Mouse (Mus musculus) hindbrain, postnatal 0 days (tissue): Measurements from ENCODE around the gene Kif6. TPM values are rescaled to one million over a fixed set of nuclear protein-coding genes. Genes with fewer than 3 reads are reported as not detected.

Experiments used
- ATAC-seq: fragments of 200-750 bp; cut with Nextera tagmentation; 2 replicates; pipeline ENCODE4 v1.8.0; 2017; ENCODE audit warnings: mild to moderate bottlenecking, moderate TSS enrichment, moderate library complexity
- DNase-seq: peaks from one replicate; pipeline ENCODE4 v3.0.0-alpha.2; 2015; ENCODE audit warnings: low spot score
- H3K27ac ChIP-seq: fragments of 300-500 bp; sonication (generic); 2 replicates; pipeline ENCODE4 v1.5.1; 2014; ENCODE audit warnings: mild to moderate bottlenecking
- H3K27me3 ChIP-seq: fragments of 300-500 bp; sonication (generic); 2 replicates; pipeline ENCODE4 v1.6.1; 2014; ENCODE audit warnings: low read length, mixed read lengths; ENCODE audit not compliant: insufficient read depth
- H3K36me3 ChIP-seq: fragments of 300-500 bp; sonication (generic); 2 replicates; pipeline ENCODE4 v1.6.1; 2014; ENCODE audit warnings: low read length, mixed read lengths; ENCODE audit not compliant: insufficient read depth
- H3K4me1 ChIP-seq: fragments of 300-500 bp; sonication (generic); 2 replicates; pipeline ENCODE4 v1.6.1; 2014; ENCODE audit warnings: antibody characterized with exemption, low read length, mixed read lengths; ENCODE audit not compliant: insufficient read depth
- H3K4me2 ChIP-seq: fragments of 300-500 bp; sonication (generic); 2 replicates; pipeline ENCODE4 v1.6.1; 2014; ENCODE audit warnings: low read depth, mild to moderate bottlenecking, low read length, moderate library complexity, mixed read lengths
- H3K4me3 ChIP-seq: fragments of 300-500 bp; sonication (generic); 2 replicates; pipeline ENCODE4 v1.5.1; 2014; ENCODE audit warnings: low read length
- H3K9ac ChIP-seq: fragments of 300-500 bp; sonication (generic); replicated peaks from 2 replicates; pipeline ENCODE4 v1.6.1; 2014; ENCODE audit warnings: mild to moderate bottlenecking, low read length, moderate library complexity, mixed read lengths
- H3K9me3 ChIP-seq: fragments of 300-500 bp; sonication (generic); 2 replicates; pipeline ENCODE4 v1.6.1; 2016; ENCODE audit warnings: low read length, mixed read lengths
- CTCF ChIP-seq: IDR thresholded peaks from 2 replicates; pipeline ENCODE4 v1.5.1; 2016; ENCODE audit warnings: antibody characterized with exemption, control low read depth, low read depth
- WGBS: fragments of 180-500 bp; shearing (Covaris S2); extraction: QIAGEN DNeasy Blood & Tissue Kit; methylation state at CpG from one replicate; pipeline ENCODE4 v1.1.7; 2014; 5-methylcytosine and 5-hydroxymethylcytosine counted together
- polyA plus RNA-seq: library from polyadenylated mRNA; unstranded; fragments of >200 nt; fragmentation: Nextera tagmentation; extraction: Ambion mirVana; gene quantifications from 2 replicates; pipeline ENCODE4 v1.2.1, GENCODE M21; 2015
- total RNA-seq: library from RNA; depleted of rRNA; stranded (reverse); fragments of >200 nt; gene quantifications from 2 replicates; pipeline ENCODE4 v1.2.3, GENCODE M21; 2014

The Kif6 gene
- total and polyA plus RNA-seq, 2 experiments from 2014 or later = 1.5 to 2.6 TPM

- Histone ChIP-seq H3K4me1 (no peaks in the 10 kb centered on the region), H3K9ac (no peak overlapping the region), H3K27me3 (no peaks in the 10 kb centered on the region), H3K36me3 (no peaks in the 10 kb centered on the region), H3K27ac (no peak overlapping the region), H3K9me3 (no peaks in the 10 kb centered on the region), H3K4me3 (no peak overlapping the region), H3K4me2 (no peak overlapping the region)
- no peak for DNase-seq
- ATAC-seq = no peak
- 97% methylated on average over 8 of the region's 8 CpGs for WGBS
- no peak for TF ChIP-seq CTCF
These were observed 27.4 kb downstream of the Kif6 start for GRCm38 (mm10) chr17:49642336-49642735.

GRCm38 (mm10) chr17:49642889-49643490 is 28.1 kb downstream of the Kif6 start:
- DNase-seq (no peak), ATAC-seq (no peak)
- Histone ChIP-seq H3K36me3 (no peaks in the 10 kb centered on the region), H3K27ac (no peak overlapping the region), H3K4me1 (no peaks in the 10 kb centered on the region), H3K9me3 (no peaks in the 10 kb centered on the region), H3K4me3 (no peak overlapping the region), H3K27me3 (no peaks in the 10 kb centered on the region), H3K4me2 (no peak overlapping the region), H3K9ac (no peak overlapping the region)
- 71% methylated on average over 11 of the region's 11 CpGs for WGBS
- peak; percentile 42 for TF ChIP-seq CTCF

GRCm38 (mm10) chr17:49646267-49646666 is 31.3 kb downstream of the Kif6 start:
- no peak for TF ChIP-seq CTCF
- 92% methylated on average over 5 of the region's 5 CpGs for WGBS
- Histone ChIP-seq H3K9ac (no peak overlapping the region), H3K27me3 (no peaks in the 10 kb centered on the region), H3K4me1 (no peaks in the 10 kb centered on the region), H3K9me3 (no peaks in the 10 kb centered on the region), H3K4me3 (no peak overlapping the region), H3K27ac (no peak overlapping the region), H3K4me2 (no peak overlapping the region), H3K36me3 (no peaks in the 10 kb centered on the region)
- ATAC-seq (no peak), DNase-seq (no peak)

- TF ChIP-seq CTCF = no peak
- Histone ChIP-seq H3K4me3 (no peak overlapping the region), H3K27ac (no peak overlapping the region), H3K36me3 (no peaks in the 10 kb centered on the region), H3K4me1 (no peaks in the 10 kb centered on the region), H3K27me3 (no peaks in the 10 kb centered on the region), H3K9me3 (no peaks in the 10 kb centered on the region), H3K9ac (no peak overlapping the region), H3K4me2 (no peak overlapping the region)
- ATAC-seq = no peak
- 78% methylated on average over 2 of the region's 2 CpGs for WGBS
- no peak for DNase-seq
These were observed 34.0 kb downstream of the Kif6 start for GRCm38 (mm10) chr17:49648970-49649369.

GRCm38 (mm10) chr17:49649394-49649793 is 34.5 kb downstream of the Kif6 start:
- no peaks in the 10 kb centered on the region for H3K9me3 ChIP-seq
- DNase-seq (no peak), ATAC-seq (no peak)
- H3K27me3 ChIP-seq = no peaks in the 10 kb centered on the region
- 85% methylated on average over 7 of the region's 7 CpGs for WGBS
- H3K27ac ChIP-seq = no peak overlapping the region
- H3K9ac ChIP-seq = no peak overlapping the region
- no peak overlapping the region for H3K4me2 ChIP-seq
- no peaks in the 10 kb centered on the region for H3K36me3 ChIP-seq
- TF ChIP-seq CTCF = no peak
- no peaks in the 10 kb centered on the region for H3K4me1 ChIP-seq
- no peak overlapping the region for H3K4me3 ChIP-seq

- DNase-seq (no peak), ATAC-seq (no peak)
- WGBS = 83% methylated on average over 4 of the region's 4 CpGs
- Histone ChIP-seq H3K36me3 (no peaks in the 10 kb centered on the region), H3K4me3 (no peak overlapping the region), H3K27ac (no peak overlapping the region), H3K4me1 (no peaks in the 10 kb centered on the region), H3K9me3 (no peaks in the 10 kb centered on the region), H3K4me2 (no peak overlapping the region), H3K27me3 (no peaks in the 10 kb centered on the region), H3K9ac (no peak overlapping the region)
- no peak; the same call in 1 of the 2 replicates for TF ChIP-seq CTCF
These were observed 35.4 kb downstream of the Kif6 start for GRCm38 (mm10) chr17:49650366-49650765.

- H3K9ac ChIP-seq = no peak overlapping the region
- no peaks in the 10 kb centered on the region for H3K4me1 ChIP-seq
- H3K9me3 ChIP-seq = no peaks in the 10 kb centered on the region
- 28% methylated on average over 3 of the region's 3 CpGs for WGBS
- no peak overlapping the region for H3K4me3 ChIP-seq
- peak; percentile 75 for DNase-seq
- no peaks in the 10 kb centered on the region for H3K27me3 ChIP-seq
- TF ChIP-seq CTCF = no peak
- no peaks in the 10 kb centered on the region for H3K36me3 ChIP-seq
- H3K4me2 ChIP-seq = no peak overlapping the region
- peak; percentile 94 for ATAC-seq
- peak overlapping the region; percentile 27; the same call in 1 of the 2 replicates for H3K27ac ChIP-seq
These were observed 37.4 kb downstream of the Kif6 start for GRCm38 (mm10) chr17:49652357-49652756.
